Mouse (Mus musculus) heart, adult 2 months (tissue): ENCODE data around the gene Csn1s2a.

Source experiments
- CTCF ChIP-seq: fragments of 200-600 bp; IDR thresholded peaks from 2 replicates; pipeline ENCODE4 v1.8.1; 2022; ENCODE audit warnings: antibody characterized with exemption, mild to moderate bottlenecking, moderate library complexity
- EP300 ChIP-seq: fragments of 200-500 bp; IDR thresholded peaks from 2 replicates; pipeline ENCODE4 v1.6.1; 2011; ENCODE audit warnings: low read depth, low read length, control low read depth; ENCODE audit not compliant: insufficient read depth
- POLR2A ChIP-seq: fragments of 200-500 bp; IDR thresholded peaks from 2 replicates; pipeline ENCODE4 v1.6.1; 2011; ENCODE audit warnings: mild to moderate bottlenecking, low read depth, low read length, control low read depth; ENCODE audit not compliant: insufficient read depth

DNA sequence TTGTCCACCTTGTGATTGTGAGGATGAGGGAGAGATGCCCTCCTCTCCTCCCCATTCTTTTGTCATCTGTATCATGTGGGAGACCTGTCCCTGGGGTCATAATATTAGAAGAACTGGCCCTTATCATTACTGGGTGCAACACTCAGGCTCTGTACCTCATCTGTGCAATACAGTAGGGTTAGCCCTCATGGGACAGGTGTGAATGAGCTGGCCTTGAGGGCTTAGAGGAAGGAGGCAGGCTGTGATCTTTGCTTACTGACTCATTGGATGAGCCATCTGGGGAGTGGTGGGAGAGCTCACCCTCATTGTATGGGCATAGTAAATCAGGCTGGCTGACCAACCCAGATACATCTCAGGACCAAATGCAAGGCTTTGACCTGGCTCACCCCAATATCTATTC, 39.5 kb upstream of the Csn1s2a start:
- TF ChIP-seq POLR2A, result no peak
- TF ChIP-seq EP300, result no peak
- TF ChIP-seq CTCF, result no peak
